Mouse (Mus musculus) gastrocnemius, postnatal 25 days (tissue): ENCODE measurements around the gene Myl9. TPM values are rescaled to one million over a fixed set of nuclear protein-coding genes. Genes with fewer than 3 reads are reported as not detected.

ENCODE experiments used
- DNase-seq: peaks from one replicate; pipeline ENCODE4 v3.0.0; 2022
- total RNA-seq, 2 experiments: library from RNA; stranded (reverse); gene quantifications; 1 replicate in 1 of 2; 2 replicates in 1 of 2; pipeline ENCODE4 v1.2.3; 2021

Myl9 gene
- total RNA-seq, 2 experiments from 2014 or later: 63.4 to 81.7 TPM

DNA sequence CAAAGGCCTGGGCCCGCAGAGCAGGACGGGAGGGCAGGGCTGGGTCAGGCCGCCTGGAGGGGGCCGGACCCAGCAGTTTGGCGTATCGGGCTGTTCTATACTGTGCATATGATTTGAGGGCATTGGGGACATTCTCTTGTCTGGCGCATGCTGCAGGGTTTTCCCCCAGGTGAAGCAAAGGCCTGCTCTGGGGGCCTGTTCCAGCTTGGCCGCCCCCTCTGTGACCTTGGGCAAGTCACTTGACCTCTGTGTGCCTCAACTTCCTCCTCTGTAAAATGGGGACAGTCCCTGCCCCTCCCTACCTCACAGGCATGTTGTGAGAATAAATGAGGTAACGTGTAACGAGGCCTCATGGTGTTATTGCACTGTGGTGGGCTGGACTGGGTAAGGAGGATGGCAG, 11.2 kb upstream of the Myl9 start:
- no peak for DNase-seq

DNA sequence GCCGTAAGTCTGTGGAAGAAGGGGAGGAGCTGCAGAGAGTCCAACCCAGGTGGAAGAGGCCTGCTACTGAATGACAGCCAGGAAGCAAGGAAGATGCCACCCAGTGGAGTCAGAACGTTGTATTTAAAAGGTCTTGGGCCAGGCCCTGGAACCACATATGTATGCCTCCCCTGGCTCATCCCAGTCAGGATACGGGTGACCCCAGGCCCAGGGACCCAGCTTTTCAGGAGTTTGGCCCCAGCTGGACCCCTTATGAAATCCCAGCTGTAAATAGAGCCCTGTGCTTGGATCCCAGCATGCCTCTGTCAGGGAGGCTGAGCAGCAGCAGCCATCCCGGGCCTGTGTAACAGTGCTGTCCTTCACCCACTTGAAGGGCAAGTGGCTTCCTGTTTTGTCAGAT, 10.5 kb upstream of the Myl9 start:
- no peak for DNase-seq

DNA sequence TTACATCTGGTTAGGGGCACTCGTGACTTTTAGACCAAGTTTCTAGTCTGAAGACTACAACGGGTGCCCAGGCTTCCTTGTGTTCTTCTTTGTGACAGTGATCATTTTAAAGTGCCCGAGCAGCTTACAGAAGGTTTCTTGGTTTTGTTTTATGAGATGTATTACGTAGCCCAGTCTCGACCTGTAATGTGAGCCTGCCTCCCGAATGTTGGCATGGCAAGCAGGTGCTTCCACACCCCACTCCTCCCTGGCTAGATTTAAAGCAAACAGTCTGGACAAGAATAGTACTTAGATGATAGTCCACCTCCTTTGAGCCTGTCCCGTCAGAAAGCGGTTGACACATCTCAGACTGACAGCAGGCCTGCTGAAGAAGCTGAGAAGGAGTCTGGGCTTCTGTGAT, 9.6 kb upstream of the Myl9 start:
- DNase-seq: no peak

DNA sequence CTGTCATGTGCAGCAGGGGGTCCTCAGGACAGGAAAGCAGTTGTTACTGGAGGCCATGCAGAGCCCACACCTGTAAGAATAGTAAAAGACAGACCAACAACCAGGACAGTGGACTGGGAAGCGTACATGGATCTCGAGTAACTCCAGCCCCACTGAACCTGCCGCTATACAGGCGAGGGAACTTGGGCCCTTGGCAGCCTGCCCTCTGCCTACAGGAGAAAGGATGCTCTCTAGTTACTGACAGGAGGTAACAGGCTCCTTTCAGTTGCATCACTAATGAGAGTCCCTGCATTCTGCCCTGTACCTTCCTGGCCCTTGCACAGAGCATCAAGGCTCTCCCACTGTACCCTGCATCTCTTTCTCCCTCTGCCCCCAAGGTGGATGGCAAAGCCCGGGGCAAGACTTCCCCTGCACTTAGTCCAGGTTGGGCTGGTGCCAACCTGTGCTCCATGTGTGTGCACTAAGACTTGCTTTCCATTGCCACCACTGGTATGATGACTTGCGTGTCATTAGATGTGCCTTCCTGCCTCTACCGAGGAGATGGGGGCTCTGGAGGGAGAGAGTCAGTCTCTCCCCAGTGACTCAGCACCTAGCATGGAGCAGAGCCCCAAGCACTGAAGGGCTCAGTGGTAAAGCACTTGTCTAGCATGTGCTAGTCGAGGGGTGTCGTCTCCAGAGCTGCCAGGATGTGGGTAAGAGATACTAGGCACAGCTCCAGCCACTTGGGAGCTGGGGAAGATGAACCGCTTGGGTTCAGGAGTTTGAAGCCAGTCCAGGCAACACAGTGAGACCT, 8.8 kb upstream of the Myl9 start:
- DNase-seq: no peak

DNA sequence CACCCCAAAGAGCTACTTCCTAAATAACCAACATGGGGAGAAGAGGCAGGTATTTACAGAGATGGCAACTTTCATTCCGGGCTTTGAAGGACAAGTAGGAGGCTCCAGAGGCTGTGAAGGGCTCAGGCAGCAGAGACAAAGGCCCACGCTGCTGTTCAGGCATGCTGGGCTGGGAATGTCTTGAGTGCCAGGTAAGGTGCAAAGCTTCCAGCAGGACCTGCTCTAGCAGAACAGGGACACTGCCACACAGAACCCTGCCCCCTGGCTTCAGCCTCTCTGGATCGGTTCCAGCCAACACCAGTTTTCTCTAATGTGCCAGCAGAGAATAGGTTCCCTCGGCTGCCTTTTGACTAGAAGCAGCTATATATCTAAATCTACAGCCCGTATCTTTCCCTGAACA, 8.1 kb upstream of the Myl9 start:
- DNase-seq: no peak

DNA sequence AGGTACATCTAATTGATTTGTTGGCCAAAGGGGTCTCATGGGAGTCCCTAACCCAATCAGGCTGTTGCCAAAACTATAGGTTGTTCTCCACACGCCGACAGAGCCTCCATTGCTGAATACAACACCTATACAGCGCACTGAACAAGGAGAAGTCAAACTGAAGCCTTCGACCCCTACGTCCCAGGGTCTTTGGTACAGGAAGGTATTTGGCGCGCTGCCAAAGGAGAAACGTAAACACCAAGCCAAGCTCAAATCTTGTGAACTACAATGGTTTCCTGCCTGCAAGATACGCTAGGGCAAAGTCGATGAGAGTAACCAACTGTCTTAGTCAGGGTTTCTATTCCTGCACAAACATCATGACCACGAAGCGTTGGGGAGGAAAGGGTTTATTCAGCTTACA, 5.9 kb upstream of the Myl9 start:
- DNase-seq: no peak

DNA sequence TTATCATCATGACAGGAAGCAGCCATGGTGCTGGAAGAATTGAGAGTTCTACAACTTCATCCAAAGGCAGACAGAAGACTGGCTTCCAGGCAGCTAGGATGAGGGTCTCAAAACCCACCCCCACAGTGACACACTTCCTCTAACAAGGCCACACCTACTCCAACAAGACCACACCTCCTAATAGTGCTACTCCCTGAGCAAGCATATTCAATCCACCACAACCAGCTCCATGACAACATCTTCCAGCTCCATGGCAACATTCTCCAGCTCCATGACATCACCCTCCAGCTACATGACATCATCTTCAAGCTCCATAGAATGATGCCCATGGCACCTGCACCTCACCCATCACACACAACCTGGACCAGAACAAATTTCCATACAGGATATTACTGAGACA, 1.8 kb upstream of the Myl9 start:
- no peak for DNase-seq

DNA sequence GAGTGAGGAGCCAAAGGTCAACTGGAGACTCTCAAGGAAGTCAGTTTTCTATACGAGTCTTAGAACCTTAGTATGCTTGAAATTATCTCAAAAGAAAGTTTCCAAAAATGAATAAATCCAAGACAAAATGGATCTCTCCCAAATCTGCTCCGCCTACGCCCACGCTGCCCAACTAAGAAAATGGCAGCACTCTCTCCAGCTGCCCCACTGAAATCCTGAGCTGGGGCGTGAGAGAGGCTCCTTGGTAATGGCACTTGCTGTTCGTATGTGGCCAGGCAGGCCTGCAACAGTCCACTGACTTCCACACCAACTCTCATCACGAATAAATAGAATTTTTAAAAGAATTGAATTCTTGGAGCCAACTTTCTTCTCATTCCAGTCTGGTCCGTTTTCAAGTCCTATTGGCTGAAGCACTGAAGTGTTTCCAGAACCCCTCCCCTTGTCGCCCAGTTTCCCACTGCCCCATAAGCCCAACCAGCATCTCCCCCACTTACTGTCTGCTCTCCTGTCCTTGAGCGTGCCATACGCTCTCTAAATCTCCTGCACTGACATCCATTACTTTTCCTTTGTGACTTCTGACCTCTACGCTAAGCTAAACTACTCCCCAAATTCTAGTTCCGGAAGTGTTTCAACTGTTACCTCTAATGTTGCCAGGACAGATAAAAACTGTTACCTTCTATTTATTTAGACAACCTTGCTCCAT, 1.0 kb upstream of the Myl9 start:
- no peak for DNase-seq

DNA sequence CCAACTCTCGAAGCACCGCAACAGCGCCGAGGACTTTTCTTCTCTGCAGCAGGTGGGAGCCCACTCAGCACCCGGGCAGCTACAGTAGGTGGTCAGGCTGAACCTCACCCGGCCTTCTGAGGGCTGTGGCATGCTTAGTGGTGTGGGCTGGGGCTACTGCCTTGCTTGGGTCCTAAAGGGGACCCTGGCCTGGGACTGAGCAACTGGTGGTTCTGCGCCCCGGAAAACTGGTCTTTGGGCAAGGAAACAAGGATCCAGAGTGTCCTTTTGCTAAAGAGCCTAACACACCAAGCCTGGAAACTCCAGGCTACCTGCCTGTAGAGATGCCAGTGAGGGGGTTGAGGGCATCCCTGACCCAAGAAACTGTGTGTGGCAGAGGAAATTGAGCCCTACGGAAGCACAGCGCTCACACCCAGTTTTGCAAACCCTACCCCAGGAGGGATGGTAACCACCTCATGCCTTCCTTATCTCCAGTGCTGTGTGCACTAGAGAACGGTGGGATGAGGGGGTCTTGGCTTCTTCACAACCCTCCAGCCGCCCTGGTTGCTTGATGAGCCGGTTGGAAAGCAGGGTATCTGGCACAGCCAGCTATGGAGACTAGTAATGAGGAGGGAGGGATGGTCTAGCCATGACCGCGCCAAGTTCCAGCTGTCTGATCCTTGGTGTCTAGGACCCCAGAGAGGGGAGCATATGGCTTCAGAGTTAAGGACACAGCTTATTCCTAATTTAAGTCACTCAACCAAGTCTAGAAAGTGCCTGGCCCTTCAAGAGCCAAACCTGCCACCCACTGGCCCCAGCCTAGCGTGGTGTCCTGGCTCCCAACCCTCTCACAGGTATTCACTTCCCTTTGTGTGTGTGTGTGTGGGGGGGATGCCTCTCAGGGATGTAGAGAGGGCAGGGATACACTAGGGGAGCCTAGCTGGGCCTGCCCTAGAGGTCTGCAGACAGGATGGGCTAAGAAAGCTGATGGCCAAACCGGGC, 525 bp downstream of the Myl9 start:
- no peak for DNase-seq

DNA sequence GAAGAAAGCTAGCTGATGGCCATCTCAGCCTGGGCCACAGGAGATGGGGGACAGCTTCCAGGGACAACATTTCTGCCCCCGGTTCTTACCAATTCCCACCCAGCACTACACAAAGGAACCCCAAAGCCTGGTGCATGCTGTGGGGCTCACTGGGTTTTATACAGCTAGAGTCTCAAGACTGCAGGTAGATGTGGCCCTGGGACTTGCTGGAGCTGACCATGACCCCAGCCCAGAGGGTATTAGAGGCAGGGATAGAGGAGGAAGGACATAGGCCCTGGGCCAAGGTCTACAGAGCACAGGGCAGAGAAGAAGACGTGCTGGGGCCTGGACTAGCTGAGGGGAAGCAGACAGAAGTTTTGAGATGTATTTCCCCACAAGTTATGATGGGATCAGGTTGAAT, 1.7 kb downstream of the Myl9 start:
- DNase-seq: no peak

DNA sequence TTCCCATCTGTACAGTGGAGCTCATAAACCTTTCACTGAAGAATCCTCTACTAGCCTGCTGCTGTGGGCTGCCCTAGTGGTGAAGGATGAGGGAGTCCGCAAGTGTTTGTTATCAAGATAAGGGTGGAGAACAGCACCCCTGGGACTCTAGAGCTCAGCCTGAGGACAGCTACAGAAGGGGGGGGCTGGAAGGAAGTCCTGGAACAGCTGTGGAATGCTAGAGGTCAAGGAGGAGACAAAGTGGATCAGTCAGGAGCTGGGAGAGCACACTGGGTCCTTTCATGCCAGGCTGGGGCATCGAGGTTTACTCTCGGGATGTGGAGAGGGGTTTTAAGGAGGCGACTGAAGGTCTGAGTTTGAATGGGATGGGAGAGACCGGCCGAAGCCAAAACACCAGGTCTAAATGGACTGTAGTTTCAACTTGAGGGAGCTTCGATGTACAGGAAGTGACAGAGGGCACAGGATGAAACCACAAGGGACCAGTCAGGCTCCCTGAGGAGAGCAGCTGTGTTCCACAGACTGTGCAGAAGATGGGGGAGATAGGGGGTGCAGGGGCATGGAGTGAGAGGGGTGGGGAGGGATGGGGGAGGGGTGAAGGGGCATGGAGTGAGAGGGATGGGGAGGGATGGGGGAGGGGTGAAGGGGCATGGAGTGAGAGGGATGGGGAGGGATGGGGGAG, 2.2 kb downstream of the Myl9 start:
- no peak for DNase-seq

DNA sequence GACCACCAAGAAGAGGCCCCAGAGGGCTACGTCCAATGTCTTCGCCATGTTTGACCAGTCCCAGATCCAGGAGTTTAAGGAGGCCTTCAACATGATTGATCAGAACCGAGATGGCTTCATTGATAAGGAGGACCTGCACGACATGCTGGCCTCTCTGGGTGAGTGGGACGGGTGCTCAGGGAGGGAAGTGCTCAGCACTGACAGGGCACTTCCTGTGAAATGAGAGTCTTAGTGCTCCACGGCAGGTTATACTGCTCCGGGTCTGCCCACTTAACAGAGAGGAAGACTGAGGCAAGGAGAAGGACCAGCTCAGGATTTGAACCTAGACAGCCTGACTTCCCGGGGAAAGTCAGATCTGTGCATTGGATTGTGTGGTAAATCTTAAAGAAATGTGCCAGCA, 3.4 kb downstream of the Myl9 start:
- no peak for DNase-seq

DNA sequence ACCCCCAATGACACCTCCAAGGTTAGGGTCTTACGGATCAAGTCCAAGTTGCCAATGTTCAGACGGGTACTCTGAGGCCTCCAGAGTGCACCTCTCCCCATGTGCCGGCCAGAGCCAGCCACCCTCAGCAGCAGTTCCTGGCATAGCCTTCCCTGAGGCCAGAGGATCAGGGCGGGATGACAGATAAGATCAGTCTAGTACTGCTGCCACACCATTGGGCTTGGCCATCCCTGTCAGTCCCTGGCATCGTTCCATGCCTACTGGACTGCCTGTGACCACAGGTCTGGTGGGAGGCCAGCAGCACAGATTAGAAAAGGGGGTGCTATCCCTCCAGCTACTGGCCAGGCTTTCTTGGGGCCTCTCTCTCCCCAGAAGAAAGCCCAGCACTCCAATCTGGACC, 3.8 kb downstream of the Myl9 start:
- DNase-seq: no peak

DNA sequence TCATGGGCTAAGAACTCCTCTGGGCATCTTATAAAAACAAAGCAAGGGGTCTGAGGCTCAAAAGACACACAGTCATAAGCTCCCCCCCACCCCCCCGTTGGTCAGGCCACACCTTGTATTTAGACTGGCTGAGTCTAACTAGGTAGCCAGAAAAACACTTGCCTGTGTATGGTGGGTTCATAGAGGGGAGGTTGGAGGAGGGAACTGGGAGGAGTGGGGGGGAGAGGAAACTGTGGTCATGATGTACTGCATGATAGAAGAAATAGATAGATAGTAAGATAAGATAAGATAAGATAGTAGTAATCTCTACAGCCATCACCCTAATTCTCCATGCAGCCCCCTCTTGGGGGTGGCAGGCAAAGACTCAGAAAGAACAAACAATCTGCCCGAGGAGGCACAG, 4.3 kb downstream of the Myl9 start:
- DNase-seq: no peak

DNA sequence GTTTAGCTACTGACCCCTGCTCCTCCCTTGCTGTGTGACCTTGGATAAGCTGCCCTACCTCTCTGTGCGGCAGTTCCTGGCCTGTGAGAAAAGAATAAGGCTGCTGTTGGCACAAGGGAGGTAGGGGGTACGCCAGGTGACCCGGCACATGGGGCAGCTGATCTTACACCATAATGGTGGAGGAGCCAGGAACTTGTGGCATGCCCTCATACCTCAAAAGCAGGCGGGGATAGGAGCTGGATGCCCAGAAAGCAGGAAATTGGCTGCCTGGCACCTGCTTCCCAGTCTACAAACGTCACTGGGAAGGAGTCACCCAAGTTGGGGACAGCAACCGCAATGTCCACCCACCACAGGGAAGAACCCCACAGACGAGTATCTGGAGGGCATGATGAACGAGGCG, 4.9 kb downstream of the Myl9 start:
- DNase-seq: no peak

DNA sequence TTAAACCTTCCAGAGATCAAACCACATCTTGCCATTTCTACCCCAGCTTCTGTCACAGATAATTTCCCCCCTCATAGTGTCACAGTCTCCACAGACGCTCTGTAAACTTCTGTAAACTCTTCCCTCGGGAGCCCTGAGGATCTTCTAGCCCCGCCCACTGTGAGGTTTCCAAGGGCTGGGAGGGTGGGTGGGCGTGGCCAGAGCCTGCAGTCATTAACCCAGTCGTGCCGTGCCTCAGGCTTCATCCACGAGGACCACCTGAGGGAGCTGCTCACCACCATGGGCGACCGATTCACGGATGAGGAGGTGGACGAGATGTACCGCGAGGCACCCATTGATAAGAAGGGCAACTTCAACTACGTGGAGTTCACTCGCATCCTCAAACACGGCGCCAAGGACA, 5.5 kb downstream of the Myl9 start:
- no peak for DNase-seq

DNA sequence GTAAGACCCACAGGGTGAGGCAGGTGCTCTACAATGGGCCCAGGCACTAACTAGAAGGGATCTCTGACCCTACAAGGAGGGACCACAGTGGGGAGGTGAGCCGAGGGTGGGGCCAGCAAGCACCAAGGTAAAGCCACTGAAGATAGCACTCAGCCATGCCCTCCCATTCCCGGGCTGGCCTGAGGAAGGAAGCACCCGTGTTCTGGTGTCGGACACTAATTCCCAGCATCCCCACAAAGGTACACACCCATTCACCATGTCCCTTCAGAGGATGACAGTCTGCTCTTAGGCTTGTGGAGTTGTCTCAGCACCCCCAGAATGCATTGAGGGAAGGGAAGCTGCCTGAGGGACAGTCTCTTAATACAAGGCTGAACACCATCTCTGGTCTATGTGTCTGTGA, 6.1 kb downstream of the Myl9 start:
- DNase-seq: no peak

DNA sequence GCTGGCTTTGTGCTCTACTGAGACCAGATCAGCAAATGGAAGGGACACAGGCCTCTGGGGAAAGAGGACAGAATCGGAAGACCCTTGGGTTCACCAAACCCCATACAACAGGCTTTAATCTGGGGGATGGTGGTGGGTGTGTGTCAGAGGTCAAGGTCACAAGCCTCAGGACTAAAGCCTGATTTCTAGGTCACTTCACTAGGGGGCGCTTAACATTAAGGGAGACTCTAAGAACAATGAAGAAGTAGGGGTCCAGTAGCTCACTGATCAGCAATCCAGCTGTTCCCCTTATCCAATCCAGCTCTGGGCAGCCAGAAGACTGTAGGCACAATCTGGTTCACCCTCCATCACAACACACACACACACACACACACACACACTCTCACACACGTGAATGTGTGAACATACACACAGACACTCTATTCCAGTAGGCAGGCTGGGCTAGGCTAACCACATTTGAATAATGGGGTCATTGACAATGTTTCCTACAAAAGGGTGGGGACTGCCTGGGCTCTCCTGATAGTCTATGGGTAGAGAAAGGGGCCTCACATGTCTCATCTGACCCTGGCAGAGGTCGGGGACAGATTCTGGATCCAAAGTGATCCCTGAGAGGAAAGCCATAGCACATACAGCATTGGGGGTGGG, 6.7 kb downstream of the Myl9 start:
- DNase-seq: no peak

DNA sequence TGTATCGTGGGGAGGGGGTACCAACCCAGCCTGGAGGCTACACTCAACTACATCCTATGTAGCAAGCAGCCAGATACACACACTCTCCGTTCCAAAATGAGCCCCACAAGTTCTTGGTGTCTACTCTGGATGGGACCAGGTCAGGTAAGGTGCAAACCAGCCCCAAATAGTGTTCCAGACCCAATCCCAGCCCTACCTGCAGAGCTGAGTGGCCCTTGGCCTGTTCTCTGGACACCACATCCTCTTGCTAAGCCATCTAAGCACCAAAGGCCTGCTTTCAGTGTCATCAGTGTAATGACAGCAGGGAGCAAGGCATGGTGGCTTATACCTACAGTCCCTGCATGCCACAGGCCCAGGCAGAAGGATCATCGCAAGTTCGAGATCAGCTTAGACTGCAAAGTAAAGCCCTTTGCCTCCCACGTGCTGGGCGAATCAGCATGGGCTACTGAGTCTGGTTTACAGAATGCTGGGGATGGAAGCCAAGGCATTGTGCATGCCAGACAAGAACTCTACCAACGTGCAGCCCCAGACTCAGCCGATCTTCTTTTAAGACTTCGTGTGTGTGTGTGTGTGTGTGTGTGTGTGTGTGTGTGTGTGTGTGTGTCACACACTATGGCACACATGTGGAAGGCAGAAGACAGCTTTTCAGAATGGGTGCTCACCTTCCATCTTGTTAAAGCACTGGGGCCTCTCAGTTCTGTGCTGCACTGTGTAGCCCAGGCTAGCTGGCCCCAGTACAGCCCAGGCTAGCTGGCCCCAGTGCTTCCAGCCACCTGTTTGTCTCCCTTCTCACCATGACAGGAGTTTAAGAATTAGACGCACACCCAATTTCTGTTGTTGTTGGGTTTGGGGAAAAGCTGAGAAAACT, 7.5 kb downstream of the Myl9 start:
- DNase-seq: no peak

DNA sequence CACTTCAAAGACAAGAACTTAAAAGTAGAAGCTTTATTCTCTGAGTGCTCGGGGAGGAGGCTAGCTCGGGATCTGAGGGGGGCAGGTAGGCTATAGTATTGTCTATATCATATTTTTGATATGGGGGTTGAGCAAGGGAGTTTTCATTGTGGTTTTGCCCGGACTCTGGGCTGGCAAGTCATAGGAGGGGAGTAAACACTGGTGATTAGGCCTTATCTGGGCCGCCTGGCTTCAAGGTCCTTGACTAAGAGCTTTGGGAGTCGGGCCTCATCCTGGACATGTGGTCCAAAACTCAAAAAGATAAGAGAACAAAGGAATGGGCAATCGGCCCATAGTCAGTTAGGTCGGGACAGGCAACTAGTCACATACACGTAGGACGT, 8.1 kb downstream of the Myl9 start:
- DNase-seq: no peak
